Comparison of ENCODE assay signal across 8 mouse cellular contexts in the genomic region with DNA sequence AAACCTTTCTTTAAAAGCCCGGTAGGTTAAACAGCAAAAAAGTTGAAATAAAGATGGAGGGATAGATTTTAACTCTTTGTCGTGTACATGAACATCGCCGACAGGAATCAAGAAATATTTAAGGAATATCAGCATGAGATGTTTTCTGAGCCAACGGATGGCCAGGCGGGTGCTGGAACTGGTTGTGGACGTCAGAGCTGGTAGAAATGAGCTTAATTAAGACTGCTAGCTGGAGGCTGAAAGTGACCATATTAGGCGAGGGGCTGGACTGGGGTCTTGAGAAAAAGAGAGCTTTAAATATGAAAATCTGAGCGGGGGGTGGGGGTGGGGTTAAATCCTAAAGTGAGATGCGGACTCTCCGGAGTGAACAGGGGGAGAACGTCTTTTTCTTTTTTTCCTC. TPM values are rescaled to one million over a fixed set of nuclear protein-coding genes. Genes with fewer than 3 reads are reported as not detected.
DNase-seq lines count a peak whose midpoint lies in the region; ATAC-seq and TF ChIP-seq lines count a peak whose summit lies in the region.

No protein-coding gene starts in this region.

- peak overlapping the region; percentile 82 for H3K4me3 ChIP-seq in left cerebral cortex, adult 2 months
- H3K4me3 ChIP-seq in intestine, embryonic 14.5 days (ENCODE audit: low read depth, low read length) = peak overlapping the region; percentile 42
- peak overlapping the region; percentile 48 for H3K4me3 ChIP-seq in midbrain, embryonic 11.5 days (ENCODE audit: low read depth, low read length)

- H3K9ac ChIP-seq in intestine, embryonic 14.5 days (ENCODE audit: low read length) = peak overlapping the region; percentile 74
- H3K9ac ChIP-seq in midbrain, embryonic 11.5 days (ENCODE audit: low read length) = peak overlapping the region; percentile 74; the same call in 1 of the 2 replicates

- H3K9me3 ChIP-seq in intestine, embryonic 14.5 days (ENCODE audit: control insufficient read depth, low read length) = no peaks in the 10 kb centered on the region
- no peaks in the 10 kb centered on the region for H3K9me3 ChIP-seq in midbrain, embryonic 11.5 days (ENCODE audit: control insufficient read depth, low read length)

- H3K27ac ChIP-seq in left cerebral cortex, adult 2 months = no peak overlapping the region; the same call in 1 of the 2 replicates
- H3K27ac ChIP-seq in intestine, embryonic 14.5 days (ENCODE audit: low read depth) = peak overlapping the region; percentile 87
- H3K27ac ChIP-seq in midbrain, embryonic 11.5 days (ENCODE audit: low read depth, low read length) = no peak overlapping the region

- no peak for ATAC-seq in intestine, embryonic 14.5 days (replicated peaks; ENCODE audit: low FRiP score, low TSS enrichment, low read depth)
- no peak for ATAC-seq in midbrain, embryonic 11.5 days (ENCODE audit: low FRiP score)
- no peak for ATAC-seq in megakaryocyte-erythroid progenitor cell, adult 5-6 weeks (replicated peaks; ENCODE audit: low FRiP score, low TSS enrichment, poor library complexity, severe bottlenecking)
- ATAC-seq in CD4-positive, CD25-positive, alpha-beta regulatory T cell, adult 4 months = no peak

- no peak for DNase-seq in left cerebral cortex, adult 2 months (ENCODE audit: extremely low spot score in 1 of 2, low spot score in 2 of 2)
- no peak for DNase-seq in left cerebral cortex, adult 8-10 months (ENCODE audit: low spot score in 2 of 2)
- DNase-seq in embryo, embryonic 11 days = peak; percentile 63
- peak; percentile 68 for DNase-seq in intestine, embryonic 14.5 days (ENCODE audit: low spot score)
- DNase-seq in midbrain, embryonic 11.5 days (ENCODE audit: low spot score, missing footprints) = peak; percentile 95
- no peak for DNase-seq in urinary bladder, postnatal 36 days (ENCODE audit: low spot score in 2 of 2)

- peaks cover 6% of the 10 kb centered on the region; the same call in 1 of the 2 replicates for H3K4me1 ChIP-seq in intestine, embryonic 14.5 days (replicated peaks; ENCODE audit: control insufficient read depth, insufficient read depth, low read length)
- H3K4me1 ChIP-seq in midbrain, embryonic 11.5 days (ENCODE audit: control insufficient read depth, insufficient read depth, low read length) = peaks cover 10% of the 10 kb centered on the region; the same call in 1 of the 2 replicates

- no peaks in the 10 kb centered on the region for H3K36me3 ChIP-seq in intestine, embryonic 14.5 days (ENCODE audit: control insufficient read depth, insufficient read depth, low read length)
- no peaks in the 10 kb centered on the region for H3K36me3 ChIP-seq in midbrain, embryonic 11.5 days (ENCODE audit: control insufficient read depth, insufficient read depth, low read length)

- no peaks in the 10 kb centered on the region for H3K27me3 ChIP-seq in intestine, embryonic 14.5 days (replicated peaks; ENCODE audit: control insufficient read depth, insufficient read depth, low read length)
- H3K27me3 ChIP-seq in midbrain, embryonic 11.5 days (ENCODE audit: control insufficient read depth, insufficient read depth, low read length) = peaks cover 13% of the 10 kb centered on the region

- peak overlapping the region; percentile 99 for H3K4me2 ChIP-seq in intestine, embryonic 14.5 days (ENCODE audit: low read length)
- H3K4me2 ChIP-seq in midbrain, embryonic 11.5 days = peak overlapping the region; percentile 94

- WGBS in intestine, embryonic 14.5 days = 0% methylated on average over 12 of the region's 12 CpGs
- under 1% methylated on average over 12 of the region's 12 CpGs for WGBS in midbrain, embryonic 11.5 days

- no peak for TF ChIP-seq CTCF in left cerebral cortex, adult 2 months (IDR thresholded peaks at IDR 0.05)

- intact Hi-C loops in left cerebral cortex, adult 2 months (cut with DNase I) = loop anchor here (2.0 kb wide), 1 partner anchor 61 kb away; the partner anchor contains the start of gene Ep300

RNA-seq across cellular contexts. Expression of gene Rbx1, which starts 57.8 kb away (rescaled TPM):
- total RNA-seq in left cerebral cortex, adult 2 months (2021) = 100 to 1,000 TPM; 126 to 153 TPM
- total RNA-seq in left cerebral cortex, adult 8-10 months (2022) = 100 to 1,000 TPM; 125 to 142 (median 132) TPM
- 514 and 518 TPM in 2 replicates for polyA plus RNA-seq in intestine, embryonic 14.5 days (2014; fragmentation: Nextera tagmentation; extraction: Ambion mirVana)
- 532 and 574 TPM in 2 replicates for polyA plus RNA-seq in midbrain, embryonic 11.5 days (2014; fragmentation: Nextera tagmentation; extraction: Ambion mirVana)
- 220 and 236 TPM in 2 replicates for total RNA-seq in megakaryocyte-erythroid progenitor cell, adult 5-6 weeks (2014; fragmentation: Nextera tagmentation)
- total RNA-seq in megakaryocyte-erythroid progenitor cell, adult 5-6 weeks (2017) = 168 and 201 TPM in 2 replicates
- polyA plus RNA-seq in CD4-positive, CD25-positive, alpha-beta regulatory T cell, adult 4 months (2017; shearing (Covaris generic)) = 100 to 1,000 TPM; 269 to 371 TPM

Comparison
In these comparisons a context has a peak if more than half of its experiments do, and no peak if none do; other contexts are left out.
1. DNase-seq: peak in embryo, embryonic 11 days (single experiment), intestine, embryonic 14.5 days (single experiment) and midbrain, embryonic 11.5 days (single experiment); none in left cerebral cortex, adult 2 months (0 of 2), left cerebral cortex, adult 8-10 months (0 of 2) and urinary bladder, postnatal 36 days (0 of 2).
2. Peak in every context shown above with its lines, with median percentiles within 50 percentile points of each other: H3K4me3 ChIP-seq.